Mouse (Mus musculus): ENCODE results near the gene Zer1.
A peak's percentile ranks its signal among the peaks of the same experiment; 100 is the strongest.
"Not testable (repeated sequence)": the region's sequence is repeated elsewhere in the genome, so short reads cannot be mapped to it uniquely, and the experiment has no call there.

Gene Zer1

GRCm38 (mm10) chr2:30124472-30125274 lies at the start of gene Zer1:
Zer1 (minus strand) TSS chr2:30124585.
- peak; percentile 97 to 98 for DNase-seq (ENCODE audit: inconsistent age in 2 of 2, low spot score in 1 of 2)

GRCm38 (mm10) chr2:30173541-30174240 lies 49.3 kb upstream of the Zer1 start:
- peak in 1 of 2 experiments; percentile 57 for DNase-seq (ENCODE audit: inconsistent age in 2 of 2, low spot score in 1 of 2)

- no peak for DNase-seq (ENCODE audit: inconsistent age in 2 of 2, low spot score in 1 of 2)
Measured at GRCm38 (mm10) chr2:30171997-30172382, 47.6 kb upstream of the Zer1 start.

- DNase-seq (ENCODE audit: inconsistent age in 2 of 2, low spot score in 1 of 2) = peak; percentile 94 to 98
Measured at GRCm38 (mm10) chr2:30171371-30171996, 47.1 kb upstream of the Zer1 start, which contains the start of gene Endog. Endog (plus strand) TSS chr2:30171493.

GRCm38 (mm10) chr2:30166677-30167076 lies 42.3 kb upstream of the Zer1 start:
- DNase-seq (ENCODE audit: inconsistent age in 2 of 2, low spot score in 1 of 2) = no peak

- DNase-seq (ENCODE audit: inconsistent age in 2 of 2, low spot score in 1 of 2) = no peak
Measured at GRCm38 (mm10) chr2:30164340-30164932, 40.1 kb upstream of the Zer1 start.

- DNase-seq (ENCODE audit: inconsistent age in 2 of 2, low spot score in 1 of 2) = peak in 1 of 2 experiments; percentile 70
Measured at GRCm38 (mm10) chr2:30161809-30162208, 37.4 kb upstream of the Zer1 start.

GRCm38 (mm10) chr2:30159871-30160270 lies 35.5 kb upstream of the Zer1 start:
- not testable (repeated sequence) for DNase-seq (ENCODE audit: inconsistent age in 2 of 2, low spot score in 1 of 2)

- peak in 1 of 2 experiments; percentile 54 for DNase-seq (ENCODE audit: inconsistent age in 2 of 2, low spot score in 1 of 2)
Measured at GRCm38 (mm10) chr2:30152616-30153015, 28.2 kb upstream of the Zer1 start.

- DNase-seq (ENCODE audit: inconsistent age in 2 of 2, low spot score in 1 of 2) = peak in 1 of 2 experiments; percentile 45
Measured at GRCm38 (mm10) chr2:30151840-30152239, 27.5 kb upstream of the Zer1 start.

GRCm38 (mm10) chr2:30147466-30147865 lies 23.1 kb upstream of the Zer1 start:
- peak; percentile 87 to 94 for DNase-seq (ENCODE audit: inconsistent age in 2 of 2, low spot score in 1 of 2)

GRCm38 (mm10) chr2:30144436-30144835 lies 20.1 kb upstream of the Zer1 start:
- no peak for DNase-seq (ENCODE audit: inconsistent age in 2 of 2, low spot score in 1 of 2)

GRCm38 (mm10) chr2:30140021-30140420 lies 15.6 kb upstream of the Zer1 start:
- not testable (repeated sequence) for DNase-seq (ENCODE audit: inconsistent age in 2 of 2, low spot score in 1 of 2)

- DNase-seq (ENCODE audit: inconsistent age in 2 of 2, low spot score in 1 of 2) = no peak
Measured at GRCm38 (mm10) chr2:30136458-30136857, 12.1 kb upstream of the Zer1 start.

GRCm38 (mm10) chr2:30134928-30135620 lies 10.7 kb upstream of the Zer1 start:
- peak in 1 of 2 experiments; percentile 52 for DNase-seq (ENCODE audit: inconsistent age in 2 of 2, low spot score in 1 of 2)

GRCm38 (mm10) chr2:30134378-30134711 lies 10.0 kb upstream of the Zer1 start:
- DNase-seq (ENCODE audit: inconsistent age in 2 of 2, low spot score in 1 of 2) = peak in 1 of 2 experiments; percentile 31

- DNase-seq (ENCODE audit: inconsistent age in 2 of 2, low spot score in 1 of 2) = peak; percentile 98 to 100
Measured at GRCm38 (mm10) chr2:30133613-30134377, 9.4 kb upstream of the Zer1 start, which contains the start of gene Tbc1d13. Tbc1d13 (plus strand) TSS chr2:30133746.

- peak; percentile 43 to 84 for DNase-seq (ENCODE audit: inconsistent age in 2 of 2, low spot score in 1 of 2)
Measured at GRCm38 (mm10) chr2:30132801-30133612, 8.6 kb upstream of the Zer1 start.

- DNase-seq (ENCODE audit: inconsistent age in 2 of 2, low spot score in 1 of 2) = not testable (repeated sequence)
Measured at GRCm38 (mm10) chr2:30131240-30131639, 6.9 kb upstream of the Zer1 start.

All from adrenal gland, adult (tissue).